Mouse (Mus musculus): Measurements from ENCODE around the gene Cenpp.

- TF ChIP-seq CTCF (IDR thresholded peaks at IDR 0.05; ENCODE audit: control insufficient read depth, insufficient read depth, insufficient read length) (no peak), MAX (IDR thresholded peaks at IDR 0.05) (no peak), USF1 (IDR thresholded peaks at IDR 0.05; ENCODE audit: low read depth) (no peak), CEBPB (IDR thresholded peaks at IDR 0.05; ENCODE audit: low read depth) (no peak)
These were observed 103.0 kb downstream of the Cenpp start for GRCm38 (mm10) chr13:49549616-49550015.

Measured in C2C12 (cell line).